Mouse (Mus musculus): ENCODE data around the gene BC035044. TPM values are rescaled to one million over a fixed set of nuclear protein-coding genes. Genes with fewer than 3 reads are reported as not detected.
"Not testable (repeated sequence)": the region's sequence is repeated elsewhere in the genome, so short reads cannot be mapped to it uniquely, and the experiment has no call there.

Gene BC035044
- total RNA-seq (2021), result under 1 TPM; 0.28 to 0.42 TPM

DNA sequence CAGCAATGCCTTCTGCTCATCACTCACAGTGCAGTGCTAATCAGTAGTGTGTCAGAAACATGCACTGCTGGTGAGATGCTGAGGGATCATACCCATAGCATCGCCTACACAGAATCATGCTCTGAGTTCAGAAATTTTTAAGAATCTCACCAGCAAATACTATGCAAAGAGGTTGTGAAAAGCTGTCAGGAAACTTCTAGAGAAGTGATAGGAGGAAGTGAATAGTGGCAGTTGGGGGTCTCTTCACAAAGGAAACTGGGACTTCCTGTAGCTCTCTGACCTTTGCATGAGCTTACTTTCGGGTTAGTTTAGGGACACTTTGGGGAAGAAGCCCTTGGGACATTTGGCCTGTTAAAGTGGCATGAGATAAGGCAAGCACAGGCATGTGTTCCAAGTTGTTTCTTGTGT lies at the start of gene BC035044:
Gene BC035044 (minus strand): TSS at position 179 of the 408 bp plus-strand sequence.
- no peak for DNase-seq (ENCODE audit: low spot score)

DNA sequence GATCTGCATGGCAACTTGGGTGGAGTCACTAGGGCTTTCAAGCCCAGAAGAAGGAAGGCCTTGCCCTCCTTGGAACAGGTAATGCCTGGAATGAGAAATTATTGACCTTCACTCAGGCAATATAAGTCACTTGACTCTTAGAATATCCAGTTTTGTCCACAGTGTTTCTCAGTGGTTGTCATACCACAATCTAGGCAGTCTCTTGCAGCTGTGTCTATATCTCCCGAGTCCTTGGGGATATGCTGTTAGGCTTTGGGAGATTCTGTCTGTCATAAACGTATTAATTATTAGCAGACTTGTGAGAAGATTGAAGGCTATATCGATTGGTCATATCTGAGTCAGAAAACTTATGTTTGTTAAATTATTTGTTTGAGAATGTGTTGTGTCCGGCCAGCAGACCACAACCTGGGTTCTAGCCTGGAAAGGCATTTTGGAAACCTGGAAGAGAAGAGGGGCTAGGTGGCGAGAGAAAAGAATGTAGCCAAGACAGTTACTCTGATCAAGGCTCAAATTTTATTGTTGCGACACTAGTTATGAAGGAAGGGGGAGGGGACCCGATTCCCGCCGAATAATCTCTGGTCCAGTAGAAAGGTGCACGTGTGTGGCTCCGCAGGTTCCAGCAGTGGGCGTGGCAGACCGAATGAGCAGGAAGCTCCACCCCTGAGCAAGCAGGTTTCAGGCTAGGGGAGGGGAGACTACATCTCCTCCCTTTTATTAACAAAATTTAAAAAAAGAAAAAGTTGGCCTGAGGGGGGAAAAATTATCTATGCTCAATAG lies 45.2 kb upstream of the BC035044 start:
- DNase-seq (ENCODE audit: low spot score); intact Hi-C loops (cut with DNase I): not testable (repeated sequence)

More for the DNA sequence above, at the start of gene BC035044:
- intact Hi-C loops (cut with DNase I), result no loop called here

DNA sequence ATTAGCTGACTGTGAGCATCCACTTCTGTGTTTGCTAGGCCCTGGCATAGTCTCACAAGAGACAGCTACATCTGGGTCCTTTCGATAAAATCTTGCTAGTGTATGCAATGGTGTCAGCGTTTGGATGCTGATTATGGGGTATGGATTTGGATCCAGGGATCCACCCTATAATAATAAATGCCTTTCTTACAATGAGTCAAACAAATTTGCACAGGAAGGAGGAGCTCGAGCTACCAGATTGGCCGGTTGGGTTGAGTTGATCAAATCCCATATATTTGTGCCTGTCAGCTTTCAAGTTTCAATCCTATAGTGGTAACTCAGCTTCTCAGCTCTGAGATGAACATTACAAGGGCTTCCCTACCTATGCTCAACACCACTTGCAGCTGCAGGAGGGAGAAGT lies 43.2 kb upstream of the BC035044 start, which contains the start of gene Clec2g:
Gene Clec2g (plus strand): TSS at position 301 of the 400 bp plus-strand sequence.
- intact Hi-C loops (cut with DNase I); DNase-seq (ENCODE audit: low spot score): not testable (repeated sequence)

DNA sequence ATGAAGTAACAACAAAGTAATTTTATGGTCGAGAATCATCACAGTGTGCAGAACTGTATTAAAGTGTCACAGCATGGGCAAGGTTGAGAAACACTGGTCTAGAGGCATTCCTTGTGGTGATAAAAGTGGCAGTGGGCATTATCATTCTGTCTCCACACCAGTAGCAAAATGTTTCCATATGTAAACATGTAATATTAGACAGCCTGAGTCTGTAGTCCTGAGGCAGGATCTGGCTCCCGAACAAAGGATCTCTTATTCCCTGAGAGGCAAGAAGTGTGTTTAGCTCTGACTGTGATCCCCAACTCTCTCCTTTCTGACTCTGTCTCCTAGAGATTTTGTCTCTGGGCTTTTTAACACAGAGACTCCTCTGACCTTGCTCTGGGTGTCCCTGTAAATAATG lies 42.1 kb upstream of the BC035044 start:
- DNase-seq (ENCODE audit: low spot score), result no peak
- intact Hi-C loops (cut with DNase I), result no loop called here

DNA sequence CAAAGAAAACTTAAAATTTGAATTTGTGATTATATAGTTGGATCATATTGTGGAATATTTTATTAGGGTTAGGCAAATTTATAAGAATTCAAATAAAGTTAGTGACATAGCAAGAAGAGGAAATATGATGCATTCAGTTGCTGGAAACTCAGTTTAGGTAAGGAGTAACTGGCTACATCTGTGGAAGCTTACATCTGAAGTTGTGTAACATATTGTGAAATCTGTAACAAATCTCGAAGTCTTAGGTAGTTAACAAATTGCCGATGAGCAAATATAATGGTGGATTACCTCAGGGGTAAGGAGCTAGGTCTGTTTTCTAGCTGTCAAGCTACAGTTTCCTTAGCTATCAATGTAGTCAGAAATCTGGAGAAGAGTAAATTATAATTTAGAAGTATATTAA lies 26.4 kb upstream of the BC035044 start:
- intact Hi-C loops (cut with DNase I), result no loop called here
- no peak for DNase-seq (ENCODE audit: low spot score)

DNA sequence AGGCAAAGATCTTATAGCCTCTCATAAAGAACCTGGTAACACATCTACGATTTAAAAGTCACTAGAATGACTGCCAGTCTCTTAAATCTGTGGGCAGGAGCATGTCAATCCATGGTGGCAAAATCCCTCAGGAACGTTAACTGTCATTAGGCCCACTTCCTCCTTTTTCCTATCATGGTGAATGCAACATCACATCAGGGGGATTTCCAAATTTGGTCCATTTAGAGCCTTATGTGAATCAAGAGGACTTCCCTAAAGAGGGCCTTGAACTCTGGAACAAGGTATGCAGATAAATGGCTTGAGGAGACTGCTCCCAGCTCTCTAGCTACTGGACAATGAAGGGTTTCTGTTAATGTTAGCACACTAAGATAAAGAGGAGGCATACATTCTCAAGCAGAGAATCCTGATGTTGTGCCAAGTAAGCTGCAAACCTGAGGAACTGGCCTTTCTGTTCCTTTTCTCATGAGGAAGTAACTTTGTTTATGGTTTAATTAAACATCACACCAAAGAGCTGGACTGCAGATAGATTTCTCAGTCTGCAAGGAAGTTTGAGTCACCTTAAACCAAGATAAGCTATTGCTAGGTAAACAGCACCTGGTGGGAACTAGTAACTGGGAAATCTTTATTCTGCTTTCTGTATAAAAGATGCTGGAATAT lies 22.8 kb upstream of the BC035044 start:
- intact Hi-C loops (cut with DNase I), result no loop called here
- DNase-seq (ENCODE audit: low spot score), result no peak

DNA sequence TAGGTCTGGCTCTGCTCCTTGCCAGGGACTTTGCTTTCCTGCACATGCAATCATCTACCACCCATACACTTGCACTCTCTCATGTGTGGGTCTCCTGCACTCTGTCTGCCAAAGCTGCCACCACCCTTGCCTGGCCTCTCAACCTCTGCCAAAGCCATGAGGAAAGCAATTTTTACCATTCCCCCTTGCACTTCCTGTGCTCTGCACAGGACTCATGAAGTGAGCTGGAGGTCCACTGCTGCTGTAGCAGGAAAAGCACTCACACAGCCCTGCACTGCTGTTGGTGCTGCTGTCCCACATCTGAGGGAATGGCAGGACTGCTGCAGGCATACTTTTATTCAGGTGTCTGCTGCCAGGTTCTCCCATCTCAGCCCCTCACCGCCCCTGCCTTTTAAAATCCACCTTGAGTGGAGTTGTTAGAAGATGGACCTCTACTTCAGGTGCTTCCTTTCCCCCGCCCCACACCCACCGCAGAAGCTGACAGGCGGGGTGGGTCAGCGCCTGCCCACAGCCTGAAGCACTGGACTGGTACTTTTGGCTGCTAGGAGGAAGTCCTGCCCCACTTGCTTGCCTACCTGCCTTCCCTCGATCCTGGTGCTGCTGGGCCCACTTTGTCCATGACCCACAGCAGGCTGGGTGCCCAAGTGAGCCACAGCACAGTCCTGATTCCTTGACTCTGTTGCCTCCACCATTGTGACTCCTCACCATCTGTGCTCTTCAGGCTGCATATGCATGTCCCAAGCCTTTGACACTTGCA lies 10.0 kb upstream of the BC035044 start:
- intact Hi-C loops (cut with DNase I); DNase-seq (ENCODE audit: low spot score): not testable (repeated sequence)

DNA sequence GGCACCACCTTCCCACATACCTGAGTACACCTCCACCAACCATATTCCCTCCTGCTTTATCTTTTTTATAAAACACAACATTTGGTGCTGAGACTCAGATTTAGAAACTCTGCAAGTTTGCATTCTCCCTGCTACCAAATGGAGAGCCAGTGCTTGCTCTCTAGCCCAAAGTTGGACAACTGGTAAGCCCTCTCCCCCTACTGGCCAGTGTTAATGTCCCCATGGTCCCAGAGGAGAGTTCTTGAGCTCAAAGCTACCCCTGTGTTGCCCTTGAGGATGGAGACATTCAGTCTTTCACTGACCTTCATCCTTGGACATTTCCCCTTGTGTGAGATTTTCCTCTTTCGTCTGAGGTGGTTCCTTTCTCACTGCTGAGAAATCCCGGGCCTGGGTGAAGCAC lies 9.1 kb upstream of the BC035044 start:
- no peak for DNase-seq (ENCODE audit: low spot score)
- intact Hi-C loops (cut with DNase I), result no loop called here

DNA sequence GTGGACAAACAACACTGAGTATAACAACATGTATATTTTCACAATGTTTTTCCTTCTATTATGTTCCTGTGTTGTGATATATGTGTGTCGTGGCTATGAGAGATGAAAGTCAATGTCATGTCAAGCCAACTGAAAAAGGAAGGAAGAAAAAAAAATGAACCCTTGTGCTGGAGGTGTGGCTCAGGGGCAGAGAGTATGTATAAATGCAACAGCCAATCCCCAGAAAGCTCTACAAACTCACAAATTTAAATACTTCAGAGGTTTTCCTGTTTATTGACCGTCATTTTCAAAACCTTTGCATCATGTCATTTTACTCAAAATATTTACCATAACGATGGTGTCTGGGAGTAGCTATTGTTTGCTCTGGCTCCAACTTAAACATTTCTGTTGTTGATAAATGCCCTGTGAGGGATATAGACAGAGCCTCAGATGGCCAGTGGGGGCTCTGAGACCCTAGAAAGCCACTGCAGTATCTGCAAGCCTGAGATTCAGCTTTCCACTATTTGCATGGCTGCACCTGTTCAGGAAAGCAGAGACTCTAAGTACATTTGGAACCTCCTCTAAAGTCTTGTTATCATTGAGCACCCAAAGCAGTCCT lies 4.6 kb upstream of the BC035044 start:
- intact Hi-C loops (cut with DNase I), result no loop called here

DNA sequence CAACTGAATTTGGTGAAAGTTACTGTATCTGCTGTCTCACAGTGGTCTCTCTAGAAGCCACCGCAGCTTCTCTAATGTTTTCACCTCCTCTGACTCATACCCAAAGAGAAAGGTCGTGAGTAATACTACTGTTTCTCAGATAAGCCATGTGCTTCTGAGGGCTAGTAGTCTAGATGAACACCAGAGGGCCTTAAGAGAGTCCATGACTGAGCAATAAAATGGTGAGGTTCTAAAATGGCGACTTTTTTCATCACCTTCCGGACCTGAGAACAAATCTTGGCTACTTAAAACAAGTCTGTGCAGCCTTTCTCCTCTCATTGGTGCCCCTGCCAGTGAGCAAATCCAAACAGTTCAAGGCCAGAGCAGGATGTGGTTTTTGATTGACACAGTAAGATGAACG lies 2.1 kb downstream of the BC035044 start:
- intact Hi-C loops (cut with DNase I), result loop anchor here (1.0 kb wide), 1 partner anchor 83 kb away; no protein-coding TSS in a partner anchor
- no peak for DNase-seq (ENCODE audit: low spot score)

More for the DNA sequence above, 4.6 kb upstream of the BC035044 start:
- no peak for DNase-seq (ENCODE audit: low spot score)

DNA sequence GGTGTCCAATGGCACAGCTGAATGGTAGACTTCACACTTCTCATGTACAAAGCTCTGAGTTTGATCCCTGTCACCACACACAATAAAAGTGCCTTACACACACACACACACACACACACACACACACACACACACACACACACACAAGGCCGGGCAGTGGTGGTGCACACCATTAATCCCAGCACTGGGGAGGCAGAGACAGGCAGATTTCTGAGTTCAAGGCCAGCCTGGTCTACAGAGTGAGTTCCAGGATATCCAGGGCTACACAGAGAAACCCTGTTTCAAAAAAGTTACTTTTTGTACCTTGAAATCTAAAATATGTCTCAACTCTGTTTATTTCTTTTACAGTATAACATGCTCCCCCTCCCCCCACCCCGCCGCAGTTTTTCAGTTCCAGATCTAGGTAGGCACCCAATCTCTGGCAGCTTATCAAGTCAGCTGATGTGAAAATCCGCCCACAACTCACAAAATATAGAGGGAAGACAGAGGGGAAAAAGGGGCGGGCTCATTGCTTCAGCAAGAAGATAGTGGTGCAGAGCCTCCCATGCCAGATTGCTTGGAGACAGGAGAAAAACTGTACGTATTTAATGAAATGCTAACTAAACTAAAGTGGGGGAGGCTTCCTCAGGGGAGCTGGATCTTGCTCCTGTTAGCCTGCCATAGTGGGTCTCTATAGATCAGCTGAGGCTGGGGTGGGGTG lies 3.7 kb downstream of the BC035044 start, which contains the start of gene Clec2i:
Gene Clec2i (plus strand): TSS at position 498 of the 700 bp plus-strand sequence.
- intact Hi-C loops (cut with DNase I); DNase-seq (ENCODE audit: low spot score): not testable (repeated sequence)

DNA sequence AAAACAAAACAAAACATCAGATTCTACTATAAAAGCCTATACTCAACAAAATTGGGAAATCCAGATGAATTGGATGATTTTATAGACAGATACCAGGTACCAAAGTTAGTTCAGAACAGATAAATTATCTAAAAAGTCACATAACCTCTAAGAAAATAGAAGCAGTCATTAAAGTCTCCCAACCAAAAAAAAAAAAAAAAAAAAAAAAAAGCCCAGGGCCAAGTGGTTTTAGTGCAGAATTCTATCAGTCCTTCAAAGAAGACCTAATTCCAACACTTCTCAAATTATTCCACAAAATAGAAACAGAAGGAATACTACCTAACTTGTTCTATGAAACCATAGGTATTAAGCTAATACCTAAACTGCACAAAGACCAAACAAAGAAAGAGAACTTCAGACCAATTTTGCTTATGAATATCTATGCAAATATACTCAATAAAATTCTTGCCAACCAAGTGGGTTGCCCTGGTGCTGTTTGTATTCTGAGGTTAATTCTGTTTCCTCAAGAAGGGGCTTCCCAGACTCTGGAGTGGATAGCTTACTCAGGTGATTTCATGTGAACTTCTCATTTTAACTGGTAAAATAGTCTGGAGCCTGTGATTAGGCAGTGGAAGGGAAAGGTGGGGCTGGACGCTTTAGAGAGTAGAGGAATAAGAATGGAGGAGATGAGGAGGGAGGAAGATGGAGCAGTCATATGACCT lies 18.9 kb downstream of the BC035044 start:
- intact Hi-C loops (cut with DNase I), result no loop called here

DNA sequence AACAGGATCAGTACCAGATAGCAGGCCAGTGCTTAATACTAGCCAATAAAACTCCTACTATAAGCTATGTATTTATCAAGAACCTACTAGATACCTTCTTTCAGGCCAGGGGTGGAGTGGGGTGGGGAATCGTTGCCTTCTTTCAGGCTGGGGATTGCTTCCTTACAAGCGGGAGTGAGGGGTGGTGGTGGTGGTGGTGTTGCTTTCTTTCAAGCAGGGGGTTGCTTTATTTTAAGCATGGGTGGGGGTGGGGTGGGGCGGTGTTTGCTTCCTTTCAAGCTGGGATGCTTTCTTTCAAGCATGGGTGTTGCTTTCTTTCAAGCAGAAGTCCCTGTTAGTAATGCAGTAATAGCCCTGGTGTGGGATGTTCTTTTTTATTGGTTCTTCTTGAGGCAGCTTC lies 22.1 kb downstream of the BC035044 start:
- intact Hi-C loops (cut with DNase I), result loop anchor here (1.0 kb wide), 1 partner anchor 11 kb away; no protein-coding TSS in a partner anchor
- DNase-seq (ENCODE audit: low spot score), result no peak

More for the DNA sequence above, 18.9 kb downstream of the BC035044 start:
- no peak for DNase-seq (ENCODE audit: low spot score)

DNA sequence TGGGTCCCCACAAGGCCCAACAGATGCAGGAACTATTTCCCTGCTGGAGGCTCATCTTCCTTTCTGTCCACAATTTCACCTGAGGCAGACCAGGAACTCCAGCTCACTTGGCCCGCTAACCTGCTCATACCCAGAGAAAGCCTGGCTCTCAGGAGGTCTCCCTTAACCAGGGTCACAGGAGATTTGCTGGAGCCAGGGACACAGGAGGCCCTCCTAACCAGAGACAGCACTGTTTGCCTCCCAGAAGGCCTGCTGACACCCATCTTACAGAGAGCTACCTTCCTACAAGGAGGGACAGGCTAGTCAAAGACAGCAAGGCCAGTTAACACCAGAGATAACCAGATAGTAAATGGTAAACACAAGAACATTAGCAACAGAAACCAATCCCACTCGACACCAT lies 33.0 kb downstream of the BC035044 start:
- DNase-seq (ENCODE audit: low spot score), result no peak
- intact Hi-C loops (cut with DNase I), result loop anchor here (1.0 kb wide), 1 partner anchor 10 kb away; no protein-coding TSS in a partner anchor

DNA sequence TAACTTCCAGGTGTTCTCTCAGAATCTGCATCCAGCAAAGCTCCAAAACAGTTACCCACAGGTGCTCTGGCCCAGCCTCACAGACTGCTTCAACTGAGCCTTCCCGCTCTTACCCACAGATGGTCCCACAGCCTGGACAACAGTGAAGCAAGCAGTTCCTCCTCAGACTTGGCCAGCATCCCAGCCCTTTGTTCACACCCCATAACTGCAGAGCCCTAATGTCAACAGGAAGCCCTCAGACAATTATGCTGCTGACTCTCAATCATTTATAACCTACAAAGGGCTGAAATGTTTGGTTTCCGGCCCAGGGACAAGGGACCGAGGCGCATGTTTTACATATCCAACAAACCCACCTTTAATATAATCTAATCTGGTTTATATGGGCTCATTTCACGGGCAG lies 34.7 kb downstream of the BC035044 start:
- peak; percentile 68 for DNase-seq (ENCODE audit: low spot score)
- intact Hi-C loops (cut with DNase I), result no loop called here

DNA sequence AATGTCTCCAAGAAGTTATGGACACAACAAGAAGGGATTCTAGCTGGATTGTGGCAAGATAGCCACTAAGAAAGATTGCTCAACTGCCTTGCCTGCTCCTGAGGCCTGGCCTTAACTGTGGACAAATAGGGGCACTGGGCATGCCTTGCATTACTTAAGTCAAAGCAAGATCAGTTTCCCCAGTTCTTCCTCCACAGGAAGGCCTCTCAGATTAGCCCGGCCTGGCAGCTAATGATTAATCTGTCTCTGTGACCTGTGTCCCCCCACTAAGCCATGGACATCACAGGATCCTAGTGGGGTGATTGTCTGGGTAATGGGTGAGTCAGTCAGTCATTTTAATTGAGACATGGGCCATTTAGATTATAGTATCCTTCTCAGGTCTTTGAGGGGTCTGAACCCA lies 35.4 kb downstream of the BC035044 start:
- no peak for DNase-seq (ENCODE audit: low spot score)
- intact Hi-C loops (cut with DNase I), result loop anchor here (2.0 kb wide), 1 partner anchor 211 kb away; no protein-coding TSS in a partner anchor

DNA sequence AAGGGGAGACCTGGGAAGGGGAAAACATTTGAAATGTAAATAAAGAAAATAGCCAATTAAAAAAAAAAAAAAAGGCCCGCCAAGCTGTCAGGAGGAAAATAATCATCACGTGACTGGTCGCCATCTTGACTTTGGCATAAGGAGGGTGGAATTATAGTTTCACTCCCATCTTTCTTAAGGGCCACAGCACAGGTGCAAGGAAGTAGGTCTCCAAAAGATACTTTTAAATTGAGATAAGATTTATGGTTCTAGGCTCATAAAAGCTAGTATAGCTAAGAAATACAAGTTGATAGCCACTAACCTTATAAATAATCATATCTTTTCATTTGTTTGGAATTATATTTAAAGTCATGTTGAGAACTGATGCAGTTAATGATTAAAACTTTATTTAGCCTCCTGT lies 36.0 kb downstream of the BC035044 start:
- DNase-seq (ENCODE audit: low spot score), result no peak
- intact Hi-C loops (cut with DNase I), result loop anchor here (2.0 to 5.0 kb wide), 3 partner anchors 212 to 512 kb away; no protein-coding TSS in a partner anchor

DNA sequence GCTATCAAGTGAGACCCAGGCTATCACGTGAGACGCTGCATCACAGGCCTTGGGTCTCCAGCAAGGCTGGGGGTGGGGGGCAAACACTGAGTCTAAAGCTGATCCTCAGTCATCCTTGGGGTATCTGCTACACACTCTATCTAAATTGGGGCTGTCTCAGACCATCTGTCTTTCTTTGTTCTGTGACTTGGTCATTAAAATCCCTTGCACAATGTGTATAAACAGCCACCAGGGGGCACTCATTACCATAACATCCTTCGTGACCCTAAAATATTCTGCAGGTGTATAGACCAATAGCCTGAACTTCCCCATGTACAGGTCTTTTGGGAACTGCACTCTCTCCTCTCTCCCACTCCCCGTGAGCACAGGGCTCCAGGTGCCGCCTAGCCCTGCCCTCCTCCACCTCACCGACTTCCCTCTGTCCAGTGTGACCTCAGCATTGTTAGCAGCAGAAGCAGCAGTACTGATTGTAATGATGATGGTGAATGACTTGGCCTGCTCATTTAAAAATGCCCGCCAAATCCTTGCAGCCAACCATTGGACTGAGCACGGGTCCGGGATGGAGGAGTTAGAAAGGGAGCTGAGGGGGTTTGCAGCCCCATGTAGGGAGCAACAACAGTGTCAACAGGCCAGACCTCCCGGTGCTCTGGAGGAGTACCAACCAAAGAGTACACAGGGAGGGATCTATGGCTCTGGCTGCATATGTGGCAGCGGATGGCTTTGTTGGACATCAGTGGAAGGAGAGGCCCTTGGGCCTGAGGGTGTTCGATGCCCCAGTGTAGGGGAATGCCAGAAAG lies 36.7 kb downstream of the BC035044 start:
- no peak for DNase-seq (ENCODE audit: low spot score)
- intact Hi-C loops (cut with DNase I), result loop anchor here (2.0 to 5.0 kb wide), 3 partner anchors 213 to 513 kb away; no protein-coding TSS in a partner anchor
